ENCODE assay signal across 12 mouse cellular contexts in genomic region chr14:18574130-18574721, GRCm38 (mm10).
DNase-seq lines count a peak whose midpoint lies in the region; ATAC-seq and TF ChIP-seq lines count a peak whose summit lies in the region.
"Had no signal": no experiment of that assay in that cellular context is flagged by ENCODE, and none has a peak within 500 bp of the region (broad histone marks: within the 10 kb centered on the region; RNA-seq: fewer than 3 reads in every experiment).

No protein-coding gene starts in this region.

- no peak for TF ChIP-seq POLR2A in embryonic fibroblast, embryonic 13.5 days (IDR thresholded peaks at IDR 0.05; ENCODE audit: low read depth, low read length)

- no peaks in the 10 kb centered on the region for H3K4me1 ChIP-seq in embryonic fibroblast, embryonic 13.5 days (ENCODE audit: control insufficient read depth, insufficient read depth, low read length)
- no peaks in the 10 kb centered on the region for H3K4me1 ChIP-seq in midbrain, embryonic 14.5 days (ENCODE audit: control insufficient read depth, insufficient read depth, low read length)
- H3K4me1 ChIP-seq: liver, embryonic 13.5 days had no signal

- H3K9me3 ChIP-seq in midbrain, embryonic 14.5 days (ENCODE audit: control insufficient read depth, low read length), result no peaks in the 10 kb centered on the region
- H3K9me3 ChIP-seq: liver, embryonic 13.5 days had no signal

- peak; percentile 46 for TF ChIP-seq CTCF in layer of hippocampus, adult 2 months (conservative IDR thresholded peaks at IDR 0.05)
- TF ChIP-seq CTCF in embryonic fibroblast, embryonic 13.5 days (IDR thresholded peaks at IDR 0.05; ENCODE audit: borderline replicate concordance, insufficient read depth, low read length), result peak; percentile 16; the same call in 1 of the 2 replicates

- no peak overlapping the region for H3K4me2 ChIP-seq in midbrain, embryonic 14.5 days (ENCODE audit: low read length)
- H3K4me2 ChIP-seq: liver, embryonic 13.5 days had no signal

- H3K9ac ChIP-seq in midbrain, embryonic 14.5 days (replicated peaks; ENCODE audit: low read length), result no peak overlapping the region
- H3K9ac ChIP-seq: liver, embryonic 13.5 days had no signal

- no peaks in the 10 kb centered on the region for H3K36me3 ChIP-seq in midbrain, embryonic 14.5 days (ENCODE audit: control insufficient read depth, insufficient read depth, low read length)
- H3K36me3 ChIP-seq: liver, embryonic 13.5 days had no signal

- no peak overlapping the region for H3K27ac ChIP-seq in layer of hippocampus, adult 2 months
- H3K27ac ChIP-seq in embryonic fibroblast, embryonic 13.5 days (ENCODE audit: insufficient read depth, low read length), result no peak overlapping the region
- H3K27ac ChIP-seq in midbrain, embryonic 14.5 days (replicated peaks; ENCODE audit: low read depth, low read length), result no peak overlapping the region
- H3K27ac ChIP-seq: liver, embryonic 13.5 days had no signal

- H3K27me3 ChIP-seq in midbrain, embryonic 14.5 days (ENCODE audit: control insufficient read depth, insufficient read depth, low read length), result no peaks in the 10 kb centered on the region
- H3K27me3 ChIP-seq: liver, embryonic 13.5 days had no signal

- WGBS in midbrain, embryonic 14.5 days, result 91% methylated on average over 10 of the region's 10 CpGs

- ATAC-seq in granulocyte monocyte progenitor cell, adult 5-6 weeks (replicated peaks; ENCODE audit: poor library complexity, severe bottlenecking), result peak; percentile 22; the same call in 1 of the 2 replicates
- peak; percentile 38; the same call in 1 of the 2 replicates for ATAC-seq in midbrain, embryonic 14.5 days (ENCODE audit: low FRiP score, low TSS enrichment)

- no peak for DNase-seq in layer of hippocampus, adult 2 months (ENCODE audit: low spot score in 2 of 2)
- DNase-seq in layer of hippocampus, adult 8-10 months (ENCODE audit: low spot score in 2 of 2), result no peak
- no peak for DNase-seq in midbrain, embryonic 14.5 days
- no peak for DNase-seq in cerebellum, postnatal 14 days
- DNase-seq in frontal cortex, postnatal 36 days (ENCODE audit: low spot score in 2 of 2), result no peak
- no peak for DNase-seq in B cell, adult 2 months
- DNase-seq: adrenal gland, adult 8-10 months; cerebellum, adult 8-10 months; liver, embryonic 13.5 days had no signal

- H3K4me3 ChIP-seq in layer of hippocampus, adult 2 months, result no peak overlapping the region
- H3K4me3 ChIP-seq in embryonic fibroblast, embryonic 13.5 days (ENCODE audit: insufficient read depth, low read length), result no peak overlapping the region
- no peak overlapping the region for H3K4me3 ChIP-seq in midbrain, embryonic 14.5 days (replicated peaks; ENCODE audit: low read depth, low read length)
- H3K4me3 ChIP-seq: liver, embryonic 13.5 days; myocyte had no signal
